Mouse (Mus musculus): ENCODE results near the gene D630045J12Rik. TPM values are rescaled to one million over a fixed set of nuclear protein-coding genes. Genes with fewer than 3 reads are reported as not detected.

D630045J12Rik gene
- polyA plus RNA-seq, 1 experiment from 2014 or later = 0.13 TPM

DNA sequence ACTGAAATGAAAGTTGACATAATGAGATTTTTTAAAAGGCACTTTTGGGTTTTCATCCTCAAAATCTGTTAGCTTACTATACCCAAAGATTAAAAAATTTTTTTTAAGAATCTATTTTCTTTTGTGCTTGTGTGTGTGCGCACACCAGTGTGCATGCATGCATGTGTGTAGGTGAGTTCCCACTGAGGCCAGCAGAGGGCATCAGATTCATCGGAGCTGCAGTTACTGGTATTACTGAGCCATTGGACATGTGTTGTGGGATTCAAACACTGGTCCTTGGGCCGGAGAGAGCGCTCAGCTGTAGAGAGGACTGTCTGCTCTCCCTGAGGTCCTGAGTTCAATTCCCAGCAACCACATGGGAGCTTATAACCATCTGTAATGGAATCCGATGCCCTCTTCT lies 123.9 kb downstream of the D630045J12Rik start:
- Histone ChIP-seq H3K4me1 (ENCODE audit: insufficient read depth) (no peaks in the 10 kb centered on the region), H3K9ac (replicated peaks) (no peak overlapping the region), H3K27me3 (ENCODE audit: insufficient read depth, low read length) (no peaks in the 10 kb centered on the region), H3K36me3 (replicated peaks; ENCODE audit: insufficient read depth, low read length) (no peaks in the 10 kb centered on the region), H3K4me2 (ENCODE audit: low read depth, low read length) (no peak overlapping the region), H3K27ac (ENCODE audit: low read depth) (no peak overlapping the region), H3K4me3 (ENCODE audit: low read depth, low read length) (no peak overlapping the region), H3K9me3 (ENCODE audit: low read length) (no peaks in the 10 kb centered on the region)
- TF ChIP-seq EP300 (IDR thresholded peaks at IDR 0.05; ENCODE audit: low read depth) (no peak), CTCF (IDR thresholded peaks at IDR 0.05; ENCODE audit: low read depth) (no peak)
- ATAC-seq (no peak), DNase-seq (no peak)
- WGBS (ENCODE audit: insufficient replicate concordance) = 89% methylated on average over 5 of the region's 5 CpGs

DNA sequence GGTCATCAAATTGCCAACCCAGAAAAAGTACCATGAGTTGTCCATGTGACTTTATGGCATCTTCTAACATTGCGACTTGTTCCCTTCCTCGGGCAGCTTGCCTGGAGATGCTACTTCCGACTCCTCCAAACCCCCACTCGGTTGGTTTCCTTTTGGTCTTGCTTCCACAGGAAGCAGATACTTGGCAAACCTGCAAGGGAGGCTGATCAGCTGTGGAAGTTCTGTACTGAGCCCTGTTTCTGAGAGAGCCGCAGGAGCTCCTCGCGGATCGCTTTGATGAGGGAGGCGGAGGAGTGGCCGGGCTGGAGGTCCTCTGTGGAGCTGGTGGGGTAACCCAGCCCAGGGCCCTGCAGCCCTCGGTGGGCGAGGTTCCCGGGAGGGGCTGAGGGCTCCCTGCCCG lies 125.7 kb downstream of the D630045J12Rik start:
- TF ChIP-seq EP300 (IDR thresholded peaks at IDR 0.05; ENCODE audit: low read depth) (no peak), CTCF (IDR thresholded peaks at IDR 0.05; ENCODE audit: low read depth) (no peak)
- H3K36me3 ChIP-seq (replicated peaks; ENCODE audit: insufficient read depth, low read length) = no peaks in the 10 kb centered on the region
- H3K9me3 ChIP-seq (ENCODE audit: low read length) = no peaks in the 10 kb centered on the region
- no peaks in the 10 kb centered on the region for H3K27me3 ChIP-seq (ENCODE audit: insufficient read depth, low read length)
- no peak overlapping the region for H3K9ac ChIP-seq (replicated peaks)
- H3K27ac ChIP-seq (ENCODE audit: low read depth) = no peak overlapping the region
- no peak overlapping the region for H3K4me2 ChIP-seq (ENCODE audit: low read depth, low read length)
- H3K4me3 ChIP-seq (ENCODE audit: low read depth, low read length) = no peak overlapping the region
- 84% methylated on average over 14 of the region's 14 CpGs for WGBS (ENCODE audit: insufficient replicate concordance)
- no peak for ATAC-seq
- H3K4me1 ChIP-seq (ENCODE audit: insufficient read depth) = peaks cover 4% of the 10 kb centered on the region; the same call in 1 of the 2 replicates
- no peak for DNase-seq

- Histone ChIP-seq H3K36me3 (replicated peaks; ENCODE audit: insufficient read depth, low read length) (no peaks in the 10 kb centered on the region), H3K4me2 (ENCODE audit: low read depth, low read length) (no peak overlapping the region), H3K27ac (ENCODE audit: low read depth) (no peak overlapping the region), H3K27me3 (ENCODE audit: insufficient read depth, low read length) (no peaks in the 10 kb centered on the region), H3K9me3 (ENCODE audit: low read length) (no peaks in the 10 kb centered on the region), H3K9ac (replicated peaks) (no peak overlapping the region), H3K4me1 (ENCODE audit: insufficient read depth) (peaks cover 9% of the 10 kb centered on the region), H3K4me3 (ENCODE audit: low read depth, low read length) (no peak overlapping the region)
- TF ChIP-seq EP300 (IDR thresholded peaks at IDR 0.05; ENCODE audit: low read depth) = no peak
- TF ChIP-seq CTCF (IDR thresholded peaks at IDR 0.05; ENCODE audit: low read depth) = no peak
- no peak for DNase-seq
- 79% methylated on average over 3 of the region's 3 CpGs for WGBS (ENCODE audit: insufficient replicate concordance)
- no peak for ATAC-seq
These were observed 128.3 kb downstream of the D630045J12Rik start for GRCm38 (mm10) chr6:38125462-38125861.

GRCm38 (mm10) chr6:38124882-38125281 lies 128.9 kb downstream of the D630045J12Rik start:
- ATAC-seq (no peak), DNase-seq (no peak)
- H3K4me1 ChIP-seq (ENCODE audit: insufficient read depth) = peaks cover 10% of the 10 kb centered on the region
- H3K27ac ChIP-seq (ENCODE audit: low read depth) = no peak overlapping the region
- TF ChIP-seq EP300 (IDR thresholded peaks at IDR 0.05; ENCODE audit: low read depth) (no peak), CTCF (IDR thresholded peaks at IDR 0.05; ENCODE audit: low read depth) (no peak)
- no peaks in the 10 kb centered on the region for H3K9me3 ChIP-seq (ENCODE audit: low read length)
- H3K4me2 ChIP-seq (ENCODE audit: low read depth, low read length) = no peak overlapping the region
- H3K36me3 ChIP-seq (replicated peaks; ENCODE audit: insufficient read depth, low read length) = no peaks in the 10 kb centered on the region
- no peak overlapping the region for H3K4me3 ChIP-seq (ENCODE audit: low read depth, low read length)
- 84% methylated on average over 5 of the region's 5 CpGs for WGBS (ENCODE audit: insufficient replicate concordance)
- H3K9ac ChIP-seq (replicated peaks) = no peak overlapping the region
- H3K27me3 ChIP-seq (ENCODE audit: insufficient read depth, low read length) = no peaks in the 10 kb centered on the region

DNA sequence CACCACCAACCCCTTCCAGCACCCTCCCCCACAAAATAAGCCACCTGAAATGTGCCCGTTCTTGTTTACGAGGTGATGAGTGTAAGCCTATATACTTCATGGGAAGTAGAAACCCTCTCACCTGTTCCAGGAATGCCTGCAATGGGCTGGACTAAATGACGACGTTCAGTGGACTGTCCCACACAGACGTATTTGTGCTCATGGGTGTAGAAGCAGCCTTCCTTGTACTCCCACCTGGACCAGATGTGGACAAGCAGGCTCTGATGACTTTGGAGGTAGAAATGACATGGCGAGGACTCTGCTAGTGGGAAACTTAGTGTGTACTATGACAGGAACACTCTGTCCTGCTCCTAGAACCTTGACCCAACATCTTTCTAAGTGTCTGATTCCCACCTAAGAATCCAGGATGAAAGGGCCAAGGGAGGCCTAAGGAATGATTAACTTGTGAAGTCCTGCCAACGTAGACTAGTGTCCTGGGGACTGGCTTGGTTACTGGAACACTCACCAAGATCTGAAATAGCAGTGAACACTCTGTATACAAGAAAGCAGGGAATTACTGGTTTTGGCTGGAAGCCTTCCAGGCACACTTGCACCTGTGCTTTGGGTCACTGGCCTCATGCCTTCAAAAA lies 129.5 kb downstream of the D630045J12Rik start, which contains the start of gene Atp6v0a4:
Atp6v0a4 (minus strand) TSS at position 380 of the 629 bp plus-strand sequence.
- Histone ChIP-seq H3K9me3 (ENCODE audit: low read length) (no peaks in the 10 kb centered on the region), H3K4me3 (ENCODE audit: low read depth, low read length) (no peak within 1 kb of the TSS), H3K9ac (replicated peaks) (no peak within 1 kb of the TSS), H3K27ac (ENCODE audit: low read depth) (peak within 1 kb of the TSS; percentile 29; the same call in 1 of the 2 replicates), H3K4me2 (ENCODE audit: low read depth, low read length) (no peak within 1 kb of the TSS), H3K27me3 (ENCODE audit: insufficient read depth, low read length) (no peaks in the 10 kb centered on the region), H3K4me1 (ENCODE audit: insufficient read depth) (peaks cover 12% of the 10 kb centered on the region), H3K36me3 (replicated peaks; ENCODE audit: insufficient read depth, low read length) (no peaks in the 10 kb centered on the region)
- 74% methylated on average over 7 of the region's 7 CpGs for WGBS (ENCODE audit: insufficient replicate concordance)
- no peak for TF ChIP-seq EP300 (IDR thresholded peaks at IDR 0.05; ENCODE audit: low read depth)
- no peak for TF ChIP-seq CTCF (IDR thresholded peaks at IDR 0.05; ENCODE audit: low read depth)
- DNase-seq (no peak), ATAC-seq (no peak)

DNA sequence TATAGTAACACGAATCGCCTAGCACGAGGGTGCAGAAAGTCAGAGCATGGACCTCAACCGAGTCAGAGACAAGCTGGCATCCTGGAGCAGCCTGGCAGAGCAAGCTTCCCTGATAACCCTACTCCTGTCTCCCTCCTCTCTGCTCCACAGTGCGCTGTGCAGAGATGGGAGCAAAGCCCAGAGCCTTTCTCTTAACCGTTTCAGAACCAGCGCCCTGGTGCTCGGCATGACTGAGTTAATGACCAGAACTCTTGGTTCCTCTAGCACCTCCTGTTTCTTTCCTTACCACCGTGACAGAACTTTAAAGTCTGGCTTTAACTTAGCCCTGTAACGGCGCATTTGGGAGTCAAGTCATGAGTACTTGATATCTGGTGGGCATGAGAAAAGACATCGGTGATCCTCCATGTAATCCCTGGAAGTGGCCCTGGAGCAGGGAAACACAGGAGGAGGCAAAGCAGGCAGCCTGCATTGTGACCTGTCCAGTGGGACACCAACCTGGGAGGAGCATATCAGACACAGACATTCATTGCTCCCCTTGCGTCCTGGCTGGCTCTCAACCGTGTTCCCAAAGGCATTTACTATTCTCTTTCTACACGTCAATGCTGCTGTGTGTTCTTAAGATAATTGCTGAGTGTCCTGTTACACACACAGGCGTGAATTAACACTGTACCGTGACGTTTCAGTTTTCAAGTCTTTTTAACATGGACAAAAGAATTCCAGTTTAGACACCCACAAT lies 130.2 kb downstream of the D630045J12Rik start:
- H3K4me2 ChIP-seq (ENCODE audit: low read depth, low read length) = no peak overlapping the region
- no peak overlapping the region for H3K4me3 ChIP-seq (ENCODE audit: low read depth, low read length)
- TF ChIP-seq CTCF (IDR thresholded peaks at IDR 0.05; ENCODE audit: low read depth) (no peak), EP300 (IDR thresholded peaks at IDR 0.05; ENCODE audit: low read depth) (no peak)
- H3K9ac ChIP-seq (replicated peaks) = no peak overlapping the region
- no peak for ATAC-seq
- DNase-seq = no peak
- no peaks in the 10 kb centered on the region for H3K9me3 ChIP-seq (ENCODE audit: low read length)
- peak overlapping the region; percentile 29; the same call in 1 of the 2 replicates for H3K27ac ChIP-seq (ENCODE audit: low read depth)
- H3K36me3 ChIP-seq (replicated peaks; ENCODE audit: insufficient read depth, low read length) = no peaks in the 10 kb centered on the region
- H3K27me3 ChIP-seq (ENCODE audit: insufficient read depth, low read length) = no peaks in the 10 kb centered on the region
- peaks cover 12% of the 10 kb centered on the region for H3K4me1 ChIP-seq (ENCODE audit: insufficient read depth)
- 72% methylated on average over 18 of the region's 18 CpGs for WGBS (ENCODE audit: insufficient replicate concordance)
